Comparison of ENCODE assay signal across 30 mouse cellular contexts in genomic region chrX:102121321-102121720, GRCm38 (mm10). TPM values are rescaled to one million over a fixed set of nuclear protein-coding genes. Genes with fewer than 3 reads are reported as not detected.
DNase-seq lines count a peak whose midpoint lies in the region; ATAC-seq and TF ChIP-seq lines count a peak whose summit lies in the region.
"Had no signal": no experiment of that assay in that cellular context is flagged by ENCODE, and none has a peak within 500 bp of the region (broad histone marks: within the 10 kb centered on the region; RNA-seq: fewer than 3 reads in every experiment).

No protein-coding gene starts in this region.

- no peak for TF ChIP-seq CTCF in MEL (IDR thresholded peaks at IDR 0.05 in 2 of 3, conservative IDR thresholded peaks at IDR 0.05 in 1 of 3; ENCODE audit: control insufficient read depth in 1 of 3, insufficient read depth in 1 of 3, low read depth in 2 of 3, low read length in 3 of 3, poor library complexity in 1 of 3, severe bottlenecking in 1 of 3)
- no peak for TF ChIP-seq CTCF in small intestine, adult 2 months (IDR thresholded peaks at IDR 0.05; ENCODE audit: extremely low read depth, insufficient read length, insufficient replicate concordance, low read depth, low read length)

- H3K9me3 ChIP-seq in intestine, embryonic 16.5 days (ENCODE audit: control insufficient read depth, low read length) = no peaks in the 10 kb centered on the region
- no peaks in the 10 kb centered on the region for H3K9me3 ChIP-seq in intestine, embryonic 15.5 days
- no peaks in the 10 kb centered on the region for H3K9me3 ChIP-seq in MEL (replicated peaks; ENCODE audit: insufficient read depth, low read length)
- H3K9me3 ChIP-seq: embryonic facial prominence, embryonic 13.5 days; embryonic facial prominence, embryonic 15.5 days; forebrain, embryonic 10.5 days; forebrain, embryonic 12.5 days; G1E had no signal

- no peak overlapping the region for H3K4me3 ChIP-seq in intestine, embryonic 16.5 days (ENCODE audit: low read length)
- no peak overlapping the region for H3K4me3 ChIP-seq in intestine, embryonic 15.5 days (replicated peaks)
- H3K4me3 ChIP-seq in MEL (ENCODE audit: control insufficient read depth in 1 of 2, insufficient read depth in 1 of 2, low read depth in 2 of 2, low read length in 2 of 2) = no peak overlapping the region
- H3K4me3 ChIP-seq in small intestine, adult 2 months (ENCODE audit: low read depth, low read length) = no peak overlapping the region
- H3K4me3 ChIP-seq: embryonic facial prominence, embryonic 13.5 days; embryonic facial prominence, embryonic 15.5 days; forebrain, embryonic 12.5 days had no signal

- 0 out of 2 replicates have a peak, but pooled peaks have one; percentile 7 for ATAC-seq in intestine, embryonic 16.5 days
- no peak for ATAC-seq in intestine, embryonic 15.5 days
- ATAC-seq: activated CD4-positive, CD25-positive, alpha-beta regulatory T cell, adult 4 months; CD4-positive, CD25-positive, alpha-beta regulatory T cell, adult 4 months; forebrain, embryonic 14.5 days; forebrain, embryonic 16.5 days; Patski had no signal

- H3K27me3 ChIP-seq in intestine, embryonic 16.5 days (replicated peaks; ENCODE audit: control insufficient read depth, insufficient read depth, low read length) = no peaks in the 10 kb centered on the region; the same call in 1 of the 2 replicates
- H3K27me3 ChIP-seq in intestine, embryonic 15.5 days (replicated peaks) = no peaks in the 10 kb centered on the region
- H3K27me3 ChIP-seq in MEL (ENCODE audit: control insufficient read depth in 1 of 2, insufficient read depth in 2 of 2, low read length in 2 of 2) = no peaks in the 10 kb centered on the region
- no peaks in the 10 kb centered on the region for H3K27me3 ChIP-seq in small intestine, adult 2 months (ENCODE audit: control insufficient read depth, insufficient read depth, low read length)
- H3K27me3 ChIP-seq: CH12.LX; embryonic facial prominence, embryonic 15.5 days had no signal

- H3K4me1 ChIP-seq in intestine, embryonic 16.5 days (ENCODE audit: control insufficient read depth, insufficient read depth, low read length) = no peaks in the 10 kb centered on the region
- H3K4me1 ChIP-seq in intestine, embryonic 15.5 days (replicated peaks) = no peaks in the 10 kb centered on the region
- peaks cover 0 to 12% of the 10 kb centered on the region in 2 experiments; a peak in 2 of 4 replicates for H3K4me1 ChIP-seq in MEL (ENCODE audit: control insufficient read depth in 1 of 2, insufficient read depth in 2 of 2, low read length in 2 of 2)
- H3K4me1 ChIP-seq in small intestine, adult 2 months (ENCODE audit: control insufficient read depth, insufficient read depth, insufficient read length, low read length) = peaks cover 3% of the 10 kb centered on the region; the same call in 1 of the 2 replicates
- H3K4me1 ChIP-seq: embryonic facial prominence, embryonic 13.5 days had no signal

- no peak overlapping the region for H3K27ac ChIP-seq in intestine, embryonic 16.5 days (ENCODE audit: low read length)
- H3K27ac ChIP-seq in intestine, embryonic 15.5 days = no peak overlapping the region
- no peak overlapping the region for H3K27ac ChIP-seq in MEL (ENCODE audit: control insufficient read depth, low read depth, low read length)
- H3K27ac ChIP-seq in small intestine, adult 2 months (ENCODE audit: insufficient read depth, low read depth, low read length) = peak overlapping the region; percentile 78; the same call in 1 of the 2 replicates
- H3K27ac ChIP-seq: embryonic facial prominence, embryonic 13.5 days; embryonic facial prominence, embryonic 15.5 days; forebrain, embryonic 10.5 days; forebrain, embryonic 12.5 days had no signal

- DNase-seq in MEL (ENCODE audit: low read depth, low spot score) = peak; percentile 52
- DNase-seq in c-Kit-positive CD71-positive TER-119-positive erythroid progenitor cells, embryonic 14.5 days (ENCODE audit: low spot score) = peak; percentile 4
- DNase-seq in left cerebral cortex, postnatal 14 days (ENCODE audit: low spot score in 2 of 2) = no peak
- DNase-seq in kidney, adult 18-20 months = no peak
- no peak for DNase-seq in heart, postnatal 14 days
- DNase-seq: adrenal gland, adult 8-10 months; adrenal gland, postnatal 14 days; adrenal gland, postnatal 36 days; B cell, adult 2 months; cerebellum, adult 11 months; cerebellum, adult 18-20 months; cerebellum, adult 8-10 months; cerebellum, adult 9-11 months; cerebellum, postnatal 14 days; cerebellum, postnatal 36 days; embryo, embryonic 11 days had no signal

- H3K9ac ChIP-seq in intestine, embryonic 16.5 days (ENCODE audit: low read depth, low read length) = no peak overlapping the region
- no peak overlapping the region for H3K9ac ChIP-seq in intestine, embryonic 15.5 days
- no peak overlapping the region for H3K9ac ChIP-seq in MEL (ENCODE audit: control insufficient read depth, low read depth, low read length, poor library complexity, severe bottlenecking)
- H3K9ac ChIP-seq: embryonic facial prominence, embryonic 13.5 days; embryonic facial prominence, embryonic 15.5 days; forebrain, embryonic 12.5 days had no signal

- intact Hi-C loops in left cerebral cortex, postnatal 14 days (cut with DNase I) = no loop called here
- intact Hi-C loops in heart, postnatal 14 days (cut with DNase I) = no loop called here

- peaks cover 9% of the 10 kb centered on the region for H3K79me2 ChIP-seq in MEL (ENCODE audit: control insufficient read depth, insufficient read depth, low read length, poor library complexity)

- WGBS in intestine, embryonic 16.5 days = 59% methylated on average over 2 of the region's 2 CpGs
- WGBS in intestine, embryonic 15.5 days = 69% methylated on average over 2 of the region's 2 CpGs
- WGBS in small intestine, adult 2 months = 26% methylated on average over 2 of the region's 2 CpGs

- TF ChIP-seq EP300 in MEL (IDR thresholded peaks at IDR 0.05; ENCODE audit: low read depth in 1 of 2, low read length in 2 of 2) = no peak

- no peaks in the 10 kb centered on the region for H3K36me3 ChIP-seq in intestine, embryonic 16.5 days (ENCODE audit: control insufficient read depth, insufficient read depth, low read length)
- 0 out of 2 replicates have a peak, but pooled peaks cover 2% of the 10 kb centered on the region for H3K36me3 ChIP-seq in intestine, embryonic 15.5 days
- peaks cover 0 to 16% of the 10 kb centered on the region in 2 experiments; a peak in 3 of 4 replicates for H3K36me3 ChIP-seq in MEL (ENCODE audit: control insufficient read depth in 1 of 2, insufficient read depth in 2 of 2, low read length in 2 of 2)
- peaks cover 14% of the 10 kb centered on the region for H3K36me3 ChIP-seq in small intestine, adult 2 months (ENCODE audit: control insufficient read depth, insufficient read depth, low read length)
- H3K36me3 ChIP-seq: embryonic facial prominence, embryonic 15.5 days had no signal

- H3K4me2 ChIP-seq in intestine, embryonic 16.5 days (ENCODE audit: low read depth, low read length) = no peak overlapping the region
- no peak overlapping the region for H3K4me2 ChIP-seq in intestine, embryonic 15.5 days (replicated peaks)
- H3K4me2 ChIP-seq: embryonic facial prominence, embryonic 13.5 days; embryonic facial prominence, embryonic 15.5 days; forebrain, embryonic 12.5 days had no signal

- no peak for TF ChIP-seq POLR2A in MEL (IDR thresholded peaks at IDR 0.05; ENCODE audit: control insufficient read depth in 1 of 2, insufficient read depth in 1 of 2, low read depth in 1 of 2, low read length in 2 of 2, poor library complexity in 1 of 2)
- TF ChIP-seq POLR2A in small intestine, adult 2 months (IDR thresholded peaks at IDR 0.05; ENCODE audit: low read depth, low read length) = no peak

- no peak for TF ChIP-seq RAD21 in MEL (IDR thresholded peaks at IDR 0.05; ENCODE audit: low read depth, low read length)

TF ChIP-seq in MEL, 35 proteins besides CTCF, POLR2A, EP300 and RAD21:
- TF ChIP-seq ZKSCAN1 (IDR thresholded peaks at IDR 0.05; ENCODE audit: low read depth, low read length) (no peak), POLR2AphosphoS5 (IDR thresholded peaks at IDR 0.05; ENCODE audit: borderline replicate concordance, low read depth, low read length) (no peak), ELF1 (IDR thresholded peaks at IDR 0.05; ENCODE audit: low read depth, low read length) (no peak)
TF ChIP-seq in MEL: peak in this region for 0.

RNA-seq across cellular contexts. Expression of gene Pin4, which starts 2.1 kb away (rescaled TPM):
- 44.1 and 49.4 TPM in 2 replicates for polyA plus RNA-seq in intestine, embryonic 16.5 days (2015; fragmentation: Nextera tagmentation; extraction: Ambion mirVana)
- polyA plus RNA-seq in intestine, embryonic 15.5 days (2015; fragmentation: Nextera tagmentation; extraction: Ambion mirVana) = 50.1 and 53.9 TPM in 2 replicates
- 120 and 122 TPM in 2 replicates for total RNA-seq in MEL (2012; rRNA removed)
- polyA plus RNA-seq in MEL (2012; ENCODE audit: insufficient read depth in 1 of 2, insufficient read length in 2 of 2, low read depth in 1 of 2, low replicate concordance in 2 of 2, missing spikeins in 1 of 2) = 10 to 100 TPM in 1 of 2 experiments, not detected in 1; 50.6 TPM
- 1.1 TPM in 1 of 2 replicates, not detected in the other for polyA plus RNA-seq in small intestine, adult 2 months (2012; rRNA removed)
- 10 to 100 TPM; 15.2 to 22.2 TPM for total RNA-seq in left cerebral cortex, postnatal 14 days (2021)
- total RNA-seq in heart, postnatal 14 days (2021) = 10 to 100 TPM; 15.3 to 28.4 TPM

RNA-seq across cellular contexts. Expression of gene Ercc6l, which starts 35.6 kb away (rescaled TPM):
- polyA plus RNA-seq in intestine, embryonic 16.5 days (2015; fragmentation: Nextera tagmentation; extraction: Ambion mirVana) = 7.7 and 7.8 TPM in 2 replicates
- 9.5 and 11.2 TPM in 2 replicates for polyA plus RNA-seq in intestine, embryonic 15.5 days (2015; fragmentation: Nextera tagmentation; extraction: Ambion mirVana)
- 12.3 and 12.5 TPM in 2 replicates for total RNA-seq in MEL (2012; rRNA removed)
- polyA plus RNA-seq in MEL (2012; ENCODE audit: insufficient read depth in 1 of 2, insufficient read length in 2 of 2, low read depth in 1 of 2, low replicate concordance in 2 of 2, missing spikeins in 1 of 2) = 10 to 100 TPM; 14.1 to 27.3 TPM
- polyA plus RNA-seq in small intestine, adult 2 months (2012; rRNA removed) = 0.19 and 0.20 TPM in 2 replicates
- under 1 TPM; 0.06 to 0.15 TPM for total RNA-seq in left cerebral cortex, postnatal 14 days (2021)
- total RNA-seq in heart, postnatal 14 days (2021) = 1 to 10 TPM in 1 of 2 experiments, under 1 TPM in 1; 0.74 to 1.4 TPM

RNA-seq across cellular contexts. Expression of gene Rtl5, which starts 50.2 kb away (rescaled TPM):
- 1.0 and 1.5 TPM in 2 replicates for polyA plus RNA-seq in intestine, embryonic 16.5 days (2015; fragmentation: Nextera tagmentation; extraction: Ambion mirVana)
- 1.1 and 1.3 TPM in 2 replicates for polyA plus RNA-seq in intestine, embryonic 15.5 days (2015; fragmentation: Nextera tagmentation; extraction: Ambion mirVana)
- 0.04 TPM in 1 of 2 replicates, not detected in the other for total RNA-seq in MEL (2012; rRNA removed)
- polyA plus RNA-seq in MEL (2012; ENCODE audit: insufficient read depth in 1 of 2, insufficient read length in 2 of 2, low read depth in 1 of 2, low replicate concordance in 2 of 2, missing spikeins in 1 of 2) = under 1 TPM in 1 of 2 experiments, not detected in 1; 0.03 TPM
- 1.3 and 1.4 TPM in 2 replicates for polyA plus RNA-seq in small intestine, adult 2 months (2012; rRNA removed)
- 10 to 100 TPM; 12.3 to 14.3 TPM for total RNA-seq in left cerebral cortex, postnatal 14 days (2021)
- 1 to 10 TPM; 1.6 to 2.7 TPM for total RNA-seq in heart, postnatal 14 days (2021)
- polyA plus RNA-seq: G1E had no signal

Comparison
In these comparisons a context has a peak if more than half of its experiments do, and no peak if none do; other contexts are left out.
1. DNase-seq: peak in MEL (single experiment) and c-Kit-positive CD71-positive TER-119-positive erythroid progenitor cells, embryonic 14.5 days (single experiment); none in left cerebral cortex, postnatal 14 days (0 of 2), kidney, adult 18-20 months (single experiment) and heart, postnatal 14 days (0 of 2).